Mouse (Mus musculus): ENCODE data around the gene Tanc1. TPM values are rescaled to one million over a fixed set of nuclear protein-coding genes. Genes with fewer than 3 reads are reported as not detected.

The Tanc1 gene
- polyA plus RNA-seq, 1 experiment from 2014 or later, result 58.3 TPM

DNA sequence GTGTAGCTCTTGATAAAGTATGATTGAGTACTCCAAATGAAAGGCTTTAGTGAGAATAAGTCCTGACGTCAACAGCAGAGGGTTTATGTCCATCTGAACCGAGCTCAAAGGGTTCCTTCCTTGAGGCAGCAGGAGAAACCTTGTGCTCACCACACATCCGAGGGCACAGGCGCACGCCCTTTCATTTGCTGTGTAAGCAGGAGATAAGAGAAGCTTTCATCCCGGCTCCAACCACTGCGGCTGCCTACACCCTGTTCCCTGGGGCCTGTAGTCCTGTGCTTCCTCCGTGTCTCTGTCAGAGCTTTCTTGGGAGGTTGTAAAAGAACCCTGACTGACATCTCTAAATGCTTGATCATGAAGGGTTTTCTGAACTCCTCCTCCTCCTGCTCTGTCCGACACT is 181.5 kb downstream of the Tanc1 start:
- peaks cover 81% of the 10 kb centered on the region for H3K36me3 ChIP-seq
- WGBS, result 79% methylated on average over 9 of the region's 9 CpGs

DNA sequence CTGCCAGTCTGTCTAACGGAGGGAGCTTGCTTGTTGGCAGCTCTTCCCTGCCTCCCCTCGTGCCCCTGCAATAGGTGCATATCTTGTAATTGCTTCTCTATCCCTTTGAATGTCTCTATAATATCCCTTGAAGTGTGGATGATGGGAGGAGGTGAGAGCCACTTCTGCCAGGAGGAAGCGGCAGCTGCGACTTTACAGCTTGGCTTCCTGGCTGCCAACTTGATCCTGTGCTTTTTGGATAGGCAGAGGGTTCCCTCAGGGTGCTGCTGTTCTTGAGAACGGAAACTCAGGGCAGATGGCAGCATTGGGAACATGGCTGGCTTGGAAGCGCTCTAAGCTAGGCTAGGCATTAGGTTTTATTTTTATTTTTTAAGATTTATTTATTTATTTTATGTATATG is 183.0 kb downstream of the Tanc1 start:
- no peak overlapping the region for H3K4me3 ChIP-seq (replicated peaks)
- ATAC-seq (replicated peaks; ENCODE audit: low FRiP score), result no peak
- H3K9ac ChIP-seq, result no peak overlapping the region
- 0 out of 2 replicates have a peak, but pooled peaks cover 4% of the 10 kb centered on the region for H3K4me1 ChIP-seq
- H3K27ac ChIP-seq, result no peak overlapping the region
- H3K9me3 ChIP-seq (replicated peaks), result no peaks in the 10 kb centered on the region
- H3K27me3 ChIP-seq, result no peaks in the 10 kb centered on the region
- WGBS, result 89% methylated on average over 6 of the region's 6 CpGs
- peaks cover 89% of the 10 kb centered on the region for H3K36me3 ChIP-seq
- no peak overlapping the region for H3K4me2 ChIP-seq

More for the DNA sequence above, 181.5 kb downstream of the Tanc1 start:
- H3K4me3 ChIP-seq (replicated peaks), result no peak overlapping the region
- no peaks in the 10 kb centered on the region for H3K9me3 ChIP-seq (replicated peaks)
- no peak for ATAC-seq (replicated peaks; ENCODE audit: low FRiP score)
- peaks cover 14% of the 10 kb centered on the region for H3K4me1 ChIP-seq
- no peak overlapping the region for H3K27ac ChIP-seq
- H3K9ac ChIP-seq, result no peak overlapping the region
- H3K4me2 ChIP-seq, result no peak overlapping the region
- no peaks in the 10 kb centered on the region for H3K27me3 ChIP-seq

DNA sequence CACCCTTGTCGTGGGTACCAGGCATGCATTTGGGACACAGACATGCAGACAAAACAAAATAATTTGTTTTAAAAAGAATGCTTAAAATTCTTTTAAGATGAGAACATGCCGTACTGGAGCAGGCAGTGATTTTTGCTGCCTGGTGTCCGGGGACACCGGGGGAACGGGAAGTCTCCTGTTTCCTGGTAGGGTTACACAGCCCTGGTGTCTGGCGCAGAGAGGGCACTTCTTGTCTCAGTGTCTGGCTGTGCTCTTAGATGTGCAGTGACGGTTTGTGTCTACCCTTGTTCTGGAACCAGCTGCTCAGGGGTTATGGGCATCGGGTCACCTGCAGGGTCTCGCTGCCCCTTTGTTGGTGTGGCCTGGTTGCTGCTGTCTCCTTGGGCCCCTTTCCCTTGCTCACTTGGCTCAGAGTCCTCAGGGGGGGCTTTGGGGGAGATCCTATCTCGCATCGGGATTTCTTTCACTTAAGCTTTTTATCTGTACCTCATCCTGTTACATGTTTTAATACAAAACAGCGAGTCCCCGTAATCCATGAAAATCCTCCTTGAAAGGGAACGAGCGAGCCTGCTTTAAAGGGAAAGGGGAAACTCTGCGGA is 187.2 kb downstream of the Tanc1 start:
- H3K27ac ChIP-seq, result no peak overlapping the region
- H3K27me3 ChIP-seq, result no peaks in the 10 kb centered on the region
- WGBS, result 70% methylated on average over 16 of the region's 16 CpGs
- peaks cover 93% of the 10 kb centered on the region for H3K36me3 ChIP-seq
- H3K4me1 ChIP-seq, result peaks cover 6% of the 10 kb centered on the region; the same call in 1 of the 2 replicates
- no peak overlapping the region for H3K9ac ChIP-seq
- ATAC-seq (replicated peaks; ENCODE audit: low FRiP score), result no peak
- H3K4me2 ChIP-seq, result no peak overlapping the region
- no peak overlapping the region for H3K4me3 ChIP-seq (replicated peaks)
- no peaks in the 10 kb centered on the region for H3K9me3 ChIP-seq (replicated peaks)

DNA sequence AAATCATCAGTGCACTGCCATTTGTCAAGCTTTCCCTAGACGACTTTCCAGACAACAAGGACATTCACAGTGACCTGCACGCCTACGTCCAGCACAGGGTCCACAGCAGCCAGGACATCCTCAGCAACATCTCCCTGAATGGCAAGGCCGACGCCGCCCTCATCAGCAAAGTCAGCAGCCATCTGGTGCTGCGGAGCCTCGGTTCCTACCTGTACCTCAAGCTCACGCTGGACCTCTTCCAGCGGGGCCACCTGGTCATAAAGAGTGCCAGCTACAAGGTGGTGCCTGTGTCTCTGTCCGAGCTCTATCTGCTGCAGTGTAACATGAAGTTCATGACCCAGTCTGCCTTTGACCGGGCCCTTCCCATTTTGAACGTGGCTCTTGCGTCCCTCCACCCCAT is 187.7 kb downstream of the Tanc1 start:
- no peak for ATAC-seq (replicated peaks; ENCODE audit: low FRiP score)
- 85% methylated on average over 14 of the region's 14 CpGs for WGBS
- H3K36me3 ChIP-seq, result peaks cover 92% of the 10 kb centered on the region

DNA sequence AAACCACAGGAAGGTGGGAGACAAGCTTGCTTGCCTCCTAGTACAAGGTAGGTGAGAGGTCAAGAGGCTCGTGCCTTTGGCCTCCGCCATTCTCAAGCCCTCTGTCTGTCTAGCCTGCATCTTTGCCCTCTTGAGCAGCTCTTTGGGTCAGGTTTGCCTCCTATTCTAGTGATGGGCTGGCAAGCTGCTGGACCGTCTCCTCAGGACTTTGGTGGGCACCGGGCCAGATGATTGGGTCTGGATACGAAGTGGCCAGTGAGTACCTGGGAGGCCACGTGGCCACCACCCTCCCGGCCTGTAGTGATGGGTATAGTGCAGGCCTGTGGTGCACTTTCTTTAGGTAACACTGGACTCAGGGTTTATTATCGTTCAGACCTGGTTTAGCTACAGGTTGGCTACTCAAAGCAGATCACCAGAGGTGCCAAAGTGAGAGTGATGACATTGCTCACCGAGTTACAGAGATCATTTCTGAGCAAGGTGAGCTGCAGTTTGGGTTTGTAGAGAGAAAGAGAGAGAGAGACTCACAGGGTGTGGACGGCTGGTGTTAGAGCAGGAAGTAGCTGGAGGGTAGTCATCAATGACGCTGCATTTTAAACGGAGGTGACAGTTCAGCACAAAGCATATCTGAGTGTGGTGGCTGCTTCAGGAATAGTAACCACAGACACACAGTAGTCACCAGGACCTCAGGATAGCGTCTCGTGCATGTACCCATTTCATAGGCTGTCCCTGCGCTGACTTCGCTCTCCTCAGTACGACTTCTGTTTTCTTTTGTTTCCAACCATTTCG is 188.8 kb downstream of the Tanc1 start:
- 90% methylated on average over 18 of the region's 18 CpGs for WGBS
- H3K4me2 ChIP-seq, result no peak overlapping the region
- H3K9ac ChIP-seq, result no peak overlapping the region
- peaks cover 11% of the 10 kb centered on the region for H3K4me1 ChIP-seq
- H3K9me3 ChIP-seq (replicated peaks), result no peaks in the 10 kb centered on the region
- H3K36me3 ChIP-seq, result peaks cover 81% of the 10 kb centered on the region
- ATAC-seq (replicated peaks; ENCODE audit: low FRiP score), result no peak
- H3K4me3 ChIP-seq (replicated peaks), result no peak overlapping the region
- H3K27me3 ChIP-seq, result no peaks in the 10 kb centered on the region
- H3K27ac ChIP-seq, result no peak overlapping the region

More for the DNA sequence above, 187.7 kb downstream of the Tanc1 start:
- no peak overlapping the region for H3K9ac ChIP-seq
- H3K4me3 ChIP-seq (replicated peaks), result no peak overlapping the region
- H3K4me2 ChIP-seq, result no peak overlapping the region
- H3K27me3 ChIP-seq, result no peaks in the 10 kb centered on the region
- no peak overlapping the region for H3K27ac ChIP-seq
- H3K9me3 ChIP-seq (replicated peaks), result no peaks in the 10 kb centered on the region
- peaks cover 6% of the 10 kb centered on the region; the same call in 1 of the 2 replicates for H3K4me1 ChIP-seq

DNA sequence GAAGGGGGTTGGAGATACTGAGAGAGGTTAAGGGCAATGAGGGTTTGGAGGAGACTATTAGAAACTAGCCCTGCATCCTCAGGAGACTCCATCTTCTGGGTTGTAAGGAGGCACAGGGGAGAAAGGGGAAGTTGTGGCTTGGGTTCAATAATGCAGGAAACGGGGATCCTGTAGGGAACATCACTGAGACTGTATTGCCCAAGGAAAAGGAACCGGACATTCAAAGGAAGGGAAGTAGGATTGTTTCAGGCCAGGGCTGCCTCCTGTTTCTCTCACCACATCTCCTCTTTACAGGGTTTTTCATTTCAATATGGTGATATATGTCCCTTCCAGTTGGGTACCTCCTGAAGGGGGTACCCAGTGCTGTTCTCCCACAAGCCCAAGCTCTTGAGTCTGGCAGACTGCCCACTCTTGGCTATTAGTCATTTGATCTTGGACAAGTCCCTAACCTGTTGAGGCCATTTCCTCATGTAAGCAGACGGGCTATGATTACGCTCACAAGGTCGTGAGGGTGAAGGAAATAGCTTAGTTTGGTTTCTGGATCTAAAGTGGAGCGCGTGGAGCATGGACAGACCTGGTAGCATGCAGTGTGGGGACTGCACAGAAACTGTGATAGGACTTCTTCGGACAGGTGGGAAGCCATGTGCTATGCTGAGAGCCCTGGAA is 191.0 kb downstream of the Tanc1 start:
- 0 out of 2 replicates have a peak overlapping the region, but pooled peaks have one; percentile 13 for H3K27ac ChIP-seq
- H3K9ac ChIP-seq, result no peak overlapping the region
- no peak for ATAC-seq (replicated peaks; ENCODE audit: low FRiP score)
- no peaks in the 10 kb centered on the region for H3K27me3 ChIP-seq
- no peak overlapping the region for H3K4me3 ChIP-seq (replicated peaks)
- no peaks in the 10 kb centered on the region for H3K9me3 ChIP-seq (replicated peaks)
- peaks cover 82% of the 10 kb centered on the region for H3K36me3 ChIP-seq
- 68% methylated on average over 8 of the region's 8 CpGs for WGBS
- H3K4me2 ChIP-seq, result no peak overlapping the region
- H3K4me1 ChIP-seq, result peaks cover 18% of the 10 kb centered on the region

DNA sequence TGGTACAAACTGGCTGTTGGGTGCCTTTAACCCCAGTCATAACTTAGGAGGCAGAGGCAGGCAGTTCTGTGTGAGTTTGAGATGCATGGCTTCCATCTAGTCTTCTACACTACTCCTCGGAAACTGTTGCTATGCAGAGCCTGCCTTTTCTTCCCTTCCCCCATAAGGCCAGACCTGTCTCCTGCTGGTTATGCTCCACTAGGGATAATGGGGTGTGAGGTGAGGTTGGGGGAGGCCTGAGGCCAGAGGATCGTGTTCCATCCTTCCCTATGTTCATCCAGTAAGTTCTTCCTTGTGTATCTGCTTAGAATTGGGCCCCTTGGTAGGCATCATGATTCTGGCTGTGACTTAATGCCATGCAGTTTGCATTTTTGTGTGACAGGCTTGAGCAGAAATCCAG is 193.8 kb downstream of the Tanc1 start:
- H3K36me3 ChIP-seq, result peaks cover 78% of the 10 kb centered on the region
- H3K4me2 ChIP-seq, result no peak overlapping the region
- H3K9me3 ChIP-seq (replicated peaks), result no peaks in the 10 kb centered on the region
- H3K4me1 ChIP-seq, result peaks cover 23% of the 10 kb centered on the region
- H3K27ac ChIP-seq, result peak overlapping the region; percentile 54
- no peaks in the 10 kb centered on the region for H3K27me3 ChIP-seq
- no peak overlapping the region for H3K4me3 ChIP-seq (replicated peaks)
- no peak overlapping the region for H3K9ac ChIP-seq
- WGBS, result 48% methylated on average over 2 of the region's 2 CpGs
- peak; percentile 78 for ATAC-seq (replicated peaks; ENCODE audit: low FRiP score)

DNA sequence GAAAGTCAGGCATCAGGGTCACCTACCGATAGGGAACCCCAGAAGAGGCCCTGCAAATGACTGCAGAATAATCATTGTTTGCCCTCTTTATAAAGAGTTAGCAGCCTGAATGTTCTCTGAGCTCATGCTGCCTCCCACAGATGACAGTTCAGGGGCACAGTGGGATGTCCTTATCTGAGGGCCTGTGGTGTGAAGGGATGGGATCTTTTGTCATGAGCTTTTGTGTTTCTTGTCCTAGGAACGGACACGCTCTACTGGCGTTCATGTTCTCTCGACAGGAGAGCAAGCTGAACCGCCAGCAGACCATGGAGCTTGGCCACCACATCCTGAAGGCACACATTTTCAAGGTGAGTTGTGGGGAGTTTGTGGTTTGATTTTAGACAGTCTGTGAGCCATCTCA is 194.2 kb downstream of the Tanc1 start:
- ATAC-seq (replicated peaks; ENCODE audit: low FRiP score), result peak; percentile 59; the same call in 1 of the 2 replicates
- Histone ChIP-seq H3K4me3 (replicated peaks) (no peak overlapping the region), H3K9ac (no peak overlapping the region), H3K4me2 (no peak overlapping the region), H3K36me3 (peaks cover 78% of the 10 kb centered on the region), H3K4me1 (peaks cover 26% of the 10 kb centered on the region), H3K9me3 (replicated peaks) (no peaks in the 10 kb centered on the region), H3K27me3 (no peaks in the 10 kb centered on the region), H3K27ac (peak overlapping the region; percentile 54)
- 58% methylated on average over 6 of the region's 6 CpGs for WGBS

DNA sequence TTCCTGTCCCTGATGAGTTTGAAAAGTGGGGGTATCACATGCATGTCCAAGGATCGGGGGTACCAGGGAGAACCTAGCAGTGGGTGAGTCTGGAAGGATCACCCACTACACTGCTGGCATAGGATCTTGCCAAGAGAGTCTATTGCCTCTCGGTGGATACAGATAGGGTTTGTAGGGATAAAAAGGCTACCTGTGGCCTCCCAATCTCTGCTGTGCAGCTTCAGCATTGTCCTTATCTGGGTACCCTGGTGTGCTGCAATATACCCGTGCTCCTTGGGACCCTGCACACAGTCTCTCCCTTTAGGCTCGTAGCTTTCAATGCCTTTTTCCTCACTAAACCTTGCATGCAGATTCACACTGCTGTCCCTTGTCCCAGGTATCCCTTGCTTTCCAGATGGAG is 196.8 kb downstream of the Tanc1 start:
- Histone ChIP-seq H3K4me2 (no peak overlapping the region), H3K4me1 (peaks cover 22% of the 10 kb centered on the region), H3K4me3 (replicated peaks) (no peak overlapping the region), H3K9me3 (replicated peaks) (no peaks in the 10 kb centered on the region), H3K36me3 (peaks cover 69% of the 10 kb centered on the region), H3K27me3 (no peaks in the 10 kb centered on the region), H3K9ac (no peak overlapping the region), H3K27ac (no peak overlapping the region)
- WGBS, result 92% methylated on average over 4 of the region's 4 CpGs
- no peak for ATAC-seq (replicated peaks; ENCODE audit: low FRiP score)

DNA sequence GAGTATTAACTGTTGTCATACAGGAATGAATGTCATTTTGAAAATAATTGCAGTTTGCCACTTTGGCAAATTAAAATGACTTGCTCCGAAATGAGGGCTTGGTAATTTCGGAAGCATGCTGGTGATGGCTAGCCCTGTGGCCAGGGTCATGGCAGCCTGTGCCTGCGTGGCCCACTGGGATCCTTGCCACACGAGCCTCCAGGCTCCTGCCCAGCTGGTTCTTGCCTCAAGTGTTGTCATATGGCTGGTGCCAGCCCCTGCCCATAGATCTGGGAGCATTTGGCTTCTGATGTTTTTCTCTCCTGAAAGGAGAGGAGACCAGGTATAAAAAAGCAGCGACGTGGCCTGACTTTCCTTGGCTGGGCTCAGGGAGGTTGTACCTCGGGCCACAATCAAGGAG is 198.2 kb downstream of the Tanc1 start:
- Histone ChIP-seq H3K4me3 (replicated peaks) (no peak overlapping the region), H3K9me3 (replicated peaks) (no peaks in the 10 kb centered on the region), H3K4me1 (peaks cover 22% of the 10 kb centered on the region), H3K9ac (no peak overlapping the region), H3K36me3 (peaks cover 74% of the 10 kb centered on the region), H3K27me3 (no peaks in the 10 kb centered on the region), H3K4me2 (no peak overlapping the region), H3K27ac (0 out of 2 replicates have a peak overlapping the region, but pooled peaks have one; percentile 27)
- ATAC-seq (replicated peaks; ENCODE audit: low FRiP score), result no peak
- WGBS, result 83% methylated on average over 7 of the region's 7 CpGs

DNA sequence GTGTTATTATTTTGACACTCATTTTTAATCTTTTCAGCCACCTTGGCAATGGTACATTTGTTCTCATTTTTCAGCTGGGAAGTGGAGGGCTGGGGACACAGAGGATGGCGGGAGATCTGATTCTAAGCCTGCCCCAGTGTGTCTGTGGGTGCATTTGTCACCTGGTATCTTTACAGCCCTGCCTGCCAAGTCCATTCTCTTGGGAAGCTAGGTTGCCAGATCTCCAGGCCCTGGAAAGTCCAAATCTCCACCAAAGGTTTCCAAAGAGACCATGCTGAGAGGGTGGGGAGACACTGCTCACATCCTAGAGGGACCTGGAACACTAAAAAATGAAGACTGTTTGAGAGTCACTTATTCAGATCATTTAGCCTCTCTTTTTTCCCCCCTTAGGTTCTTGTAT is 199.4 kb downstream of the Tanc1 start:
- no peaks in the 10 kb centered on the region for H3K9me3 ChIP-seq (replicated peaks)
- WGBS, result 67% methylated on average over 1 of the region's 1 CpGs
- H3K4me1 ChIP-seq, result peaks cover 11% of the 10 kb centered on the region; the same call in 1 of the 2 replicates
- H3K27me3 ChIP-seq, result no peaks in the 10 kb centered on the region
- no peak for ATAC-seq (replicated peaks; ENCODE audit: low FRiP score)
- H3K4me2 ChIP-seq, result no peak overlapping the region
- no peak overlapping the region for H3K9ac ChIP-seq
- peaks cover 82% of the 10 kb centered on the region for H3K36me3 ChIP-seq
- H3K4me3 ChIP-seq (replicated peaks), result no peak overlapping the region
- peak overlapping the region; percentile 37; the same call in 1 of the 2 replicates for H3K27ac ChIP-seq

DNA sequence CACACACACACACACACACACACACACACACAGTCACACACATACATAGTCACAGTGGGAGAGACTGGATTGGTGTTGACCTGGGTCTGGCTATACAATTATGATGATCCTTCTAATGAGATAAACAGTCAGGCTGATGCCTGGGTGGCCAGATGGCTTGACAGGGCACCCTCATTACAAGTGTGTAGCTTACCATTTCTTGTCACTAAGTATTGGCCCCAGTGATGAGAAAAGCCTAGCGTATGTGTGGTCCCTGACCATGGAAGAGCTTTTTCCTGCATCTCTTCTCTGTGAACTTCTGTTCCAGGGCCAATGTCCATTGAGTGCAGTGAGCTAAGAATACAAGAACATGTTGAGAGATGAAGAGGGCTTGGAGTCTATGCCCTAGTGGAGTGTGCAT is 200.8 kb downstream of the Tanc1 start:
- Histone ChIP-seq H3K4me1 (peaks cover 10% of the 10 kb centered on the region; the same call in 1 of the 2 replicates), H3K4me3 (replicated peaks) (no peak overlapping the region), H3K9me3 (replicated peaks) (no peaks in the 10 kb centered on the region), H3K27me3 (no peaks in the 10 kb centered on the region), H3K36me3 (peaks cover 82% of the 10 kb centered on the region), H3K27ac (no peak overlapping the region), H3K4me2 (no peak overlapping the region), H3K9ac (no peak overlapping the region)
- WGBS, result 96% methylated on average over 1 of the region's 1 CpGs
- no peak for ATAC-seq (replicated peaks; ENCODE audit: low FRiP score)

Data from kidney, embryonic 15.5 days (tissue).